In genomic region chr6:15748236-15748635, GRCm38 (mm10) we compare ENCODE assay signal across 27 mouse cellular contexts. TPM values are rescaled to one million over a fixed set of nuclear protein-coding genes. Genes with fewer than 3 reads are reported as not detected.
DNase-seq lines count a peak whose midpoint lies in the region; ATAC-seq and TF ChIP-seq lines count a peak whose summit lies in the region.
"Had no signal": no experiment of that assay in that cellular context is flagged by ENCODE, and none has a peak within 500 bp of the region (broad histone marks: within the 10 kb centered on the region; RNA-seq: fewer than 3 reads in every experiment).

No protein-coding gene starts in this region.

- no peak overlapping the region for H3K9ac ChIP-seq in midbrain, postnatal 0 days (replicated peaks; ENCODE audit: low read length, poor library complexity, severe bottlenecking)
- H3K9ac ChIP-seq: embryonic facial prominence, embryonic 12.5 days; forebrain, embryonic 12.5 days; heart, embryonic 13.5 days; liver, embryonic 15.5 days; lung, embryonic 15.5 days; midbrain, embryonic 15.5 days had no signal

- no peak for TF ChIP-seq CTCF in kidney, adult 2 months (conservative IDR thresholded peaks at IDR 0.05; ENCODE audit: insufficient read depth, insufficient read length, low read depth, low read length)
- TF ChIP-seq CTCF in midbrain, postnatal 0 days (IDR thresholded peaks at IDR 0.05): no peak

- no peak for TF ChIP-seq POLR2A in kidney, adult 2 months (IDR thresholded peaks at IDR 0.05; ENCODE audit: low read depth, low read length)

- no peak overlapping the region for H3K4me2 ChIP-seq in midbrain, postnatal 0 days (ENCODE audit: low read depth, low read length, poor library complexity, severe bottlenecking)
- H3K4me2 ChIP-seq: embryonic facial prominence, embryonic 12.5 days; forebrain, embryonic 12.5 days; heart, embryonic 13.5 days; liver, embryonic 15.5 days; lung, embryonic 15.5 days; midbrain, embryonic 15.5 days had no signal

- H3K9me3 ChIP-seq in midbrain, postnatal 0 days (ENCODE audit: low read length): no peaks in the 10 kb centered on the region
- H3K9me3 ChIP-seq: embryonic facial prominence, embryonic 12.5 days; forebrain, embryonic 12.5 days; heart, embryonic 13.5 days; limb, embryonic 10.5 days; liver, embryonic 15.5 days; lung, embryonic 15.5 days; midbrain, embryonic 15.5 days had no signal

- no peaks in the 10 kb centered on the region for H3K27me3 ChIP-seq in kidney, adult 2 months (replicated peaks; ENCODE audit: control insufficient read depth, insufficient read depth, low read length)
- H3K27me3 ChIP-seq in midbrain, postnatal 0 days (ENCODE audit: insufficient read depth, low read length): no peaks in the 10 kb centered on the region
- H3K27me3 ChIP-seq: embryonic facial prominence, embryonic 12.5 days; heart, embryonic 13.5 days; liver, embryonic 15.5 days; lung, embryonic 15.5 days; midbrain, embryonic 15.5 days had no signal

- 92% methylated on average over 1 of the region's 1 CpGs for WGBS in kidney, adult 2 months
- WGBS in midbrain, postnatal 0 days: 97% methylated on average over 1 of the region's 1 CpGs

- no peak overlapping the region for H3K27ac ChIP-seq in kidney, adult 2 months (ENCODE audit: insufficient read depth, low read depth, low read length)
- no peak overlapping the region for H3K27ac ChIP-seq in midbrain, postnatal 0 days (ENCODE audit: low read depth, low read length)
- H3K27ac ChIP-seq: embryonic facial prominence, embryonic 12.5 days; forebrain, embryonic 12.5 days; heart, adult 2 months; heart, embryonic 13.5 days; kidney, postnatal 0 days; limb, embryonic 10.5 days; liver, embryonic 15.5 days; lung, embryonic 15.5 days; midbrain, embryonic 15.5 days had no signal

- ATAC-seq in granulocyte monocyte progenitor cell, adult 5-6 weeks (replicated peaks; ENCODE audit: poor library complexity, severe bottlenecking): peak; percentile 68
- ATAC-seq in neutrophil, adult 5-6 weeks (ENCODE audit: extremely low read depth, insufficient number of reproducible peaks, low FRiP score, poor library complexity, severe bottlenecking): peak; percentile 51; the same call in 1 of the 2 replicates
- no peak for ATAC-seq in midbrain, postnatal 0 days (ENCODE audit: low FRiP score)
- ATAC-seq: hindbrain, embryonic 16.5 days; midbrain, embryonic 15.5 days had no signal

- H3K4me3 ChIP-seq in kidney, adult 2 months (ENCODE audit: insufficient read depth, low read depth, low read length): no peak overlapping the region
- H3K4me3 ChIP-seq in midbrain, postnatal 0 days (ENCODE audit: low read depth, low read length): no peak overlapping the region
- H3K4me3 ChIP-seq: embryonic facial prominence, embryonic 12.5 days; erythroblast, embryonic 14.5 days; forebrain, embryonic 12.5 days; heart, adult 2 months; heart, embryonic 13.5 days; limb, embryonic 10.5 days; liver, embryonic 15.5 days; lung, embryonic 15.5 days; midbrain, embryonic 15.5 days had no signal

- no peaks in the 10 kb centered on the region for H3K4me1 ChIP-seq in kidney, adult 2 months (ENCODE audit: control insufficient read depth, insufficient read depth, low read length)
- no peaks in the 10 kb centered on the region for H3K4me1 ChIP-seq in midbrain, postnatal 0 days (ENCODE audit: insufficient read depth, low read length)
- H3K4me1 ChIP-seq: liver, embryonic 15.5 days; lung, embryonic 15.5 days had no signal

- H3K36me3 ChIP-seq in kidney, adult 2 months (ENCODE audit: control insufficient read depth, insufficient read depth, low read length): no peaks in the 10 kb centered on the region; the same call in 1 of the 2 replicates
- no peaks in the 10 kb centered on the region for H3K36me3 ChIP-seq in midbrain, postnatal 0 days (ENCODE audit: insufficient read depth, low read length)
- H3K36me3 ChIP-seq: embryonic facial prominence, embryonic 12.5 days; forebrain, embryonic 12.5 days; limb, embryonic 10.5 days; liver, embryonic 15.5 days; midbrain, embryonic 15.5 days had no signal

- peak; percentile 15 for DNase-seq in thymus, postnatal 0 days (ENCODE audit: low spot score)
- no peak for DNase-seq in thymus, adult 18-20 months
- DNase-seq in thymus, postnatal 4 days: peak; percentile 13
- DNase-seq in kidney, adult 2 months: no peak
- DNase-seq in midbrain, postnatal 0 days (ENCODE audit: low spot score): no peak
- DNase-seq in adipocyte (ENCODE audit: low spot score): no peak
- DNase-seq: adrenal gland, adult 8-10 months; cerebellum, adult 11-12 months; cerebellum, postnatal 10 days; gastrocnemius, postnatal 25 days; heart, adult 2 months; heart, postnatal 14 days; kidney, adult 18-20 months; liver; lung, postnatal 36 days had no signal

RNA-seq across cellular contexts. Expression of gene Mdfic, which starts 27.8 kb away (rescaled TPM):
- polyA plus RNA-seq in thymus, postnatal 0 days (2015; fragmentation: Nextera tagmentation; extraction: Ambion mirVana): 2.0 and 2.2 TPM in 2 replicates
- 10.8 and 13.3 TPM in 2 replicates for total RNA-seq in granulocyte monocyte progenitor cell, adult 5-6 weeks (2014; fragmentation: Nextera tagmentation)
- 8.7 and 15.6 TPM in 2 replicates for total RNA-seq in granulocyte monocyte progenitor cell, adult 5-6 weeks (2017)
- total RNA-seq in neutrophil, adult 5-6 weeks (2017): 10.7 and 13.0 TPM in 2 replicates
- polyA plus RNA-seq in kidney, adult 2 months (2012; rRNA removed): 9.7 and 10.5 TPM in 2 replicates
- 3.2 and 4.2 TPM in 2 replicates for total RNA-seq in midbrain, postnatal 0 days (2014; rRNA removed)
- polyA plus RNA-seq in midbrain, postnatal 0 days (2015; fragmentation: Nextera tagmentation; extraction: Ambion mirVana): 0.52 and 0.69 TPM in 2 replicates

Comparison
In these comparisons a context has a peak if more than half of its experiments do, and no peak if none do; other contexts are left out.
1. DNase-seq: peak in thymus, postnatal 0 days (single experiment) and thymus, postnatal 4 days (single experiment); none in thymus, adult 18-20 months (0 of 2), kidney, adult 2 months (single experiment), midbrain, postnatal 0 days (single experiment) and adipocyte (single experiment).